Mouse (Mus musculus) megakaryocyte, adult 5-6 weeks (primary cell): Measurements from ENCODE around the gene Vegfa. TPM values are rescaled to one million over a fixed set of nuclear protein-coding genes. Genes with fewer than 3 reads are reported as not detected.
A peak's percentile ranks its signal among the peaks of the same experiment; 100 is the strongest.

Source experiments
- ATAC-seq: 2 replicates; pipeline ENCODE4 v1.8.0; 2016; ENCODE audit warnings: mild to moderate bottlenecking, inconsistent platforms; ENCODE audit not compliant: poor library complexity, severe bottlenecking
- total RNA-seq, 2 experiments: library from RNA; stranded (forward) in 1 of 2; stranded (reverse) in 1 of 2; fragments of 153-499, 151-499 nt in 1 of 2; fragments of 221-1000, 200-1000 nt in 1 of 2; gene quantifications; 2 replicates each; pipeline versions ENCODE4 v1.2.3 to v1.2.4; 2015 to 2017

The Vegfa gene
- total RNA-seq, 2 experiments from 2014 or later: 4.8 to 5.6 TPM

DNA sequence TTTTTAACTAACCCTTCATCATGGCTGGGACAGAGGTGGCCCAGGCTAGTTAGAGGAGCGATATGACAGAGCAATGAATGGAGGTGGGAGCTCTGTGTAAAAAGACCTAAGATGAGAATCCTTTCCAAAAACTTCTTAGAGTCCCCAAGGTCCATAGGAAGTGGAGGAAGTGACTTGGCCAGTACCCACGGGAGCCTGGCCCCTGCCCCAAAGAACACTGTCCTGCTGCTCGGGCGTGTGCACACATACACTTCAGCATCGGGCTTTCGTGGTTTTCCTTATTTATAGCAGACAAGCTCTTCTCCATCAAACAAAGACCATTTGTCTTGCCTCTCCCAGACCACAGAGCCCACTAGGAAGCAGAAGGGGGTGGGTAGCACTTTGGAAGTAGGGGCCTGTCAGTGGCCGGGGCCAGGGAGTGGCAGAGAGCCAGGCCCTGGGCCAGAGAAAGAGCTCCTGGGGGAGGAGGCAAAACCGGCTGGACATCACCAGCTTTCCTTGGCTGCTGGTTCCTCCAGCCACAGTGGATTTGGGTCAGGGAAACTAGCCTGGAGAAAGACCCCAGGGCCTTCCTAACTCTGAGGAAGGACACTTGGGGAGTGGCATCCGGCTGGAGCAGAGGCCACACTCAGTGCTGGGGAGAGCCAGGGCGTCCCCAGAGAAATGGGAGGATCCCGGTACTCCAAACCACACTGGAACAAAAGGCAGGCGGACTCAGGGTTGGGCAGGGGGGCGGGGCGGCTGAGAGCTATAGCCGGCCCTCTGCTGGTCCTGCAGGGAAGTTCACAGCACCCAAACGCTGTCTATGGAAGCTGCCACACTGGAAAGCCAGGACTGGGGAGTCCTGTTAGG is 4.9 kb downstream of the Vegfa start:
- peak; percentile 43; the same call in 1 of the 2 replicates for ATAC-seq

DNA sequence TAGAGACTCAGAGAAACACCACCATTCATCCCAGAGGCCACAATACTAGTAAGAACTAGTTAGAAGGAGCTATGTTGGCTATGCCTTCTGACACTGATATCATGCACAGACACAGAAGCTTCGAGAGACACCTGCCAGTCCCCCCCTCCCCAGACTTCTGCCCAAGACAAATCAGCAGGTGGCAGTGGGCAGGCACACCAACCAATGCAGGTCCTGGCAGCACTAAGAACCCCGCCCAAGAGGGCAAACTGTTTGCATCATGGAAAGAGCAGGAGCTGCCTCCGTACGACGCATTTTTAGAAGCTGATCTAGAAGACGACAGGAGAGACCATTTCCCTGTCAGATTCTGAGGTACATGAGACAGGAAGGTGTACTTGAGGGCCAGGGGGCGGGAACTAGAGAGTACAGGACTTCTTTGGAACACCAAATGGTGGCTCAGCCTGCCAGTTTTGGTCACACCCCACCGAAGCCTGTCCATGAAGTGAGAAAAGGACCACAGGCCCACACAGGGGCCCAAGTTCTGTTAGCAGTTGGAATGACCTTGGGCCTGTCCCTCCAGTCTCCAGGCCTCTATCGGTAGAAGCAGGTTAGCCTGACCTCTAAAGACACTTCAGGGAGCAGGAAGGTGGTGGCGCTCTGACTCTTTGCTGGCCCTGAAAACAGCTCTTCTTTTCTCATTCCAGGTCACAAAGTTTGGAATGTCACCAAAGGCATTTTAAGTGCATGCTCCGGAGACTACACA is 6.1 kb downstream of the Vegfa start:
- no peak for ATAC-seq

DNA sequence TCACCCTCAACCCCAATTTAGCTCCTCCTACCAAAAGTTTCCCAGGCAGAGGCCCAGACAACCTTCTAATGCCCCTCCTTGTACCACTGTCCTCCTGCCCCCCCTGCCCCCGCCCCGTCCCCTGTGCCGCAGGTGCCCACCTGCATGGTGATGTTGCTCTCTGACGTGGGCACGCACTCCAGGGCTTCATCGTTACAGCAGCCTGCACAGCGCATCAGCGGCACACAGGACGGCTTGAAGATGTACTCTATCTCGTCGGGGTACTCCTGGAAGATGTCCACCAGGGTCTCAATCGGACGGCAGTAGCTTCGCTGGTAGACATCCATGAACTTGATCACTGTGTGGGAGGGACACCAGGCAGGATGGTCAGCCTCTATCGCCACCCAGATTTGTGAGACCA is 7.0 kb downstream of the Vegfa start:
- ATAC-seq: no peak

DNA sequence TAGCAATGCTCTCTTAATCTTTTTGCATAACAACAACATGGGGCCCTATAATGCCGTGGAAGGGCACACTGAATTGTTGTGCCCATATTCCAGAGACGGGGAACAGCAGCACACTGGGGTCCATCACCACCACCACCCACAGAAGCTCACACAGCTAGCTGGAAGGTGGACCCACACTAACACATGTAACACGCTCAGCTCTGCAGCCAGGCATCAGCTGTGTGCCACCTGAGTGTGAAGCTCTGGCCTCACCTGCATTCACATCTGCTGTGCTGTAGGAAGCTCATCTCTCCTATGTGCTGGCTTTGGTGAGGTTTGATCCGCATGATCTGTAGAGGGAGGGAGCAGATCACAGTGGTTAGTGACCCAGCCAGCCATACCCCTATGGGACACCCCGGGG is 8.0 kb downstream of the Vegfa start:
- no peak for ATAC-seq

DNA sequence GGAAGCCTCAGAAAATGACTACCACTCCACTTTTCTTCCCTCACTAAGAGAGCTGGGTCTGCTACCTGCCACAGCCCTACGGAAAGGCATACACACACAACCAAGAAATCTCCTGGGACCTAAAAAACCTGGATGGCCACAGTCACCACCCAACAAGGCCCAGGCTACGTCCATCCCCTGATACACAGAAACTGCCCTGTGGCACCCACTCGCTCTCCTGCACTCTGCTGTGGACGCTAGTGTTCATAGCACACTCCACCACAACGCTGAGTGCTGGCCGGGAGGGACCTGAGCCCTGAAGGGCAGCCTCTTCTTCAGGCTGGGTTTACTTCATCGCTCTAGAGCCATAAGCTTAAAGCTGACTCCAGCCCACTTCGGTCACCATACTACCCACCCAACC is 8.6 kb downstream of the Vegfa start:
- no peak for ATAC-seq

DNA sequence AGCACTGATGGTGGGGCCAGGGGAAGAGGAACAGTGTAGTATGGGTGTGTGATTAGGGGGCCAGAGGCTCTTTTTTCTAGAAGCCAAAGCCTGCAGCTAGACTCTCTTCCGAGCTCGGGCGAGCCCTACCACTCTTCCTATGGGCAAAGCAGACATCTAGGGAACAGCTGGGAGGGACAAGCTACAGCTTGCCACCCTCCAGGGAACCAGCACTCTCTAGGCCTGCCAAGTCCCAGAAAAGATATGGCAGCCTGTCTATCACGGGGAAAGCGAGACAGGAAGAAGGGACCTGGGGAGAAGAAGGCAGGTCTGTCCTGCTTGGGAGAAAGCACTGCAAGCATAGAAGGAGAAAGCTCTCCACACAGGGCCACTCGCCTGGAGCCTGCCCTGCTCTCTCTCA is 9.2 kb downstream of the Vegfa start:
- ATAC-seq: no peak

DNA sequence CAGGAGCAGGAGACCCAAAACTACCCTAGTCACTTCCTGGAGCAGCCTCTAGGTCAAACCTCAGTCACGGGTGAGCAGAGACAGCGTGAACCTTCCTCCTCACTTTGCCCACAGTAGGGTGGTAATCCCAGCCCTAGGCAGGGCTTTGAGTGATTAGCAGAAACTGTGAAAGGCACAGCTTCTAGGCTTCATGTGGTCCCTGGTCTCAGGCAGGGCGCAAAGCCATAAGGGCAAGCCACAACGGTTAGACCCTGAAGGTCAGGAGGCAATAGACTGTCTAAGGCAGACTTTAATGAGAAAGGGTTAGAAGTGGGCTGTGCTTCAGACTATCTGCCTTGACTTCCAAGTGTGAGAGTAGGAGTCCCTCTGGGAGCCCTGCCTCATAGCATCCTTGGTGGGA is 9.7 kb downstream of the Vegfa start:
- no peak for ATAC-seq

DNA sequence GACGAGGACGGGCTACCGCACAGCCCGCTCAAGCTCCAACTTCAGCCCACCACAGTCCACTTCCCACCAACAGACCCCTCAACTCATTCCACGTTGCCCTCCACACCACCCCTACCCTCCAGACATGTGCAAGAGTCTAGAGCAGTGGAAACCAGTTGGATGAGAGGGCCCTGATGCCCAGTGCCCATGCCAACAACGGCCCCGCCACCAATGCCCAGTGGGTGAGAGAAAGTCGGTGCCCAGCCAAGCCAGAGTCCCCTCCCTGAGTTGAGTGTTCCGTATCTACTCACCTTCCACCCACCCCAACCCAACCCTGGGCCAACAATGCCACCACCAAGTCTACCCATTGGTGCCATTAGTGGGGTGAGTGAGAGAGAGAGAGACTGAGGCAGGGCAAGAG is 10.4 kb downstream of the Vegfa start:
- ATAC-seq: no peak

DNA sequence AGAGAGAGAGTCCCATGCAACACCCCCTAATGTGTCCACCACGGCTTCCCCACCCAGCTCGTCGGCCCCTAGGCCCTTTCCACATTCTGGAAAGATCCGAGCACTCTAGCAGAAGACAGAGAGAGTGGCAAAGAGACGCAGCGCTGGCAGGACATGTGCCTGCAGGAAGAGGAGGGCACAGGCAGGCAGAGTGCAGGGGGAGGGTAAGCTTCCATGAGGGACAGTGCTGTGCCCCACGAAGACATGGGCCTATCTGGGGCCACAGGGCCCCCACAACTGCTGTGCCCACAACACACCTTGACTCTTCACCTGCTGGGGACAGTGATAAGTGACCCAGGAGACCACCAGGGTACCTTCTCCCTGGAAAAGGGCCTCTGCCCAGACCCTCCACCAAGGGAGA is 11.0 kb downstream of the Vegfa start:
- ATAC-seq: no peak

DNA sequence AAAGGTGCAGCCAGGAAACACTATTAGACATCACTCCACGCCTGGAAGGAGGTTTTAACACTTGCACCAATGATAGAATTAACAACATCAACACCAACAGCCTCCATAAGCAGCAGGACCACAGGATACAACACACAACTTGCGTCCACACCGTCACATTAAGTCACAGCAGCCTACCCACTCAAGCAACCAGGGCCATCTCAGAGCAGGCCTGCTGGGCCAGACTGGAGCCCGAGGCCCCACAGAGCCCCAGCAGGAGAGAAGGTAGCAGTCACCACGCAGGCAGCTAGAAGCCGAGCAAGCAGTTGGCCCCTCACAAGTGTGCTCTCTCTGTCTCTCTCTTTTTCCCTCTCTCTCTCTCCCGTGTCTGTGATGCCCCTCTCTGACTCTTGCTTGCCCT is 11.6 kb downstream of the Vegfa start:
- no peak for ATAC-seq

DNA sequence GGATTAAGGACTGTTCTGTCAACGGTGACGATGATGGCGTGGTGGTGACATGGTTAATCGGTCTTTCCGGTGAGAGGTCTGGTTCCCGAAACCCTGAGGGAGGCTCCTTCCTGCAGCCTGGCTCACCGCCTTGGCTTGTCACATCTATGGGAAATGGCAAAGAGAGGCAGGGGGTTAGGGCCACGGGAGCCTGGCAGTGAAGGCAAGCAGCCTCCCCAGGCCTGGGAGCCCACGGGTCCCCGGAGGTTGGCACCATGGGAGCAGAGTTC is 13.5 kb downstream of the Vegfa start:
- ATAC-seq: no peak

DNA sequence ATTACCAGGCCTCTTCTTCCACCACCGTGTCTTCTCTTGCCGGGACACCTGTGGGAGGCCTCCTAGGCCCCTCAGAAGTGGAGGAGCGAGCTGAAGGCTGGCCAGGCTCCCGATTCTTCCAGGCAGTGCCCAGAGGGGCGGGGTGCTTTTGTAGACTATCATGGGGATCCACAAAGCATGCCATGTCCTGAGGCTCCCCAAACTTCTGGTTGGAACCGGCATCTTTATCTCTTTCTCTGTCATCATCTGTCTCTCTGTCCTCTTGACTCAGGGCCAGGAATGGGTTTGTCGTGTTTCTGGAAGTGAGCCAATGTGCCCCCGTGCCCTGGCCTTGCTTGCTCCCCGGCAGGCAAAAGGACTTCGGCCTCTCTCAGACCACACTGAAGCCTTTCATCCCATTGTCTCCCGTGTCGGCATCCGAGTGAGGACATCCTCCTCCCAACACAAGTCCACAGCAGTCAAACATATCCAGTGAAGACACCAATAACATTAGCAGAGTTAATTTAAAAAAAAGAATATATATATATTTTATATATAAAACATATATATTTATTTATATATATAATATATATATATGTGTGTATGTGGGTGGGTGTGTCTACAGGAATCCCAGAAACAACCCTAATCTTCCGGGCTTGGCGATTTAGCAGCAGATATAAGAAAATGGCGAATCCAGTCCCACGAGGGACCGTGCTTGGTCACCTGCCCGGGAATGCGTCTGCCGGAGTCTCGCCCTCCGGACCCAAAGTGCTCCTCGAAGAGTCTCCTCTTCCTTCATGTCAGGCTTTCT is 14.0 kb downstream of the Vegfa start:
- ATAC-seq: no peak

DNA sequence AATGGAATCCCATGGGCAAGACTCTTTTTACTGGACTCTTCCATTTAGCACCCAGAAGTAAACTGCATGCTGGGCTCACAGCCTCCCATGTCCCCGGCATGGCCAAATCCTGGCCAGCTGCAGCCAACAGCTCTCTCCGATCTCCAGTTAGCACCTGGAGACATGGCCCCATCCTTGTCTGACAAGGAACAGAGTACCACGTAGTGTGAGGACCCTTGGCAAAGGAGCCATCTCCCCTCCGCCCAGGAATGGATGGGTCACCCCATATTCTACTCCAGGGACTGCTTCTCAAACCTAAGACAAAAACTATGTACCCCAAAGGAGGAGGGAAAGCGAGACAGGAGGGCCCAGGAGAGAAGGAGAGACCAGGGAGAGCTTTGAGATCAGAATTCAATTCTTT is 15.6 kb downstream of the Vegfa start:
- ATAC-seq: no peak

DNA sequence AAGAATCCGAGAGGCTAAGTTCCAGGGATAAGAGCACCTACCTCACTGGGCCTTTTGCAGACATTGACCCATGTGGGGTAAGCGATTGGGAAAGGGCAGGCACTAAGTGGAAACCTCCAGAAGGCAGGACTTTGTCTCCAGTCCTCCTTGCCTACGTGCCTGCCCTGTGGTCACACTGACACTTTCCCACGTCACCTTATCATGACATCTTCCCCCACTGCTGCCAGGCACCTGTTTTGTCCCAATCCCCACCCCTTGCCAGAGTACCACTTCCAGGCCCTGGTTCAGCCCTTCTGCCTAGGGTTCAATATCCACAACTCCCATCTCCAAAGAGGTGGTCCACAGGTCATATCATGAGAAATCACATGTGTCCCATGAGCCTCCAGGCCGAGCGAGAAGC is 16.2 kb downstream of the Vegfa start:
- ATAC-seq: no peak

DNA sequence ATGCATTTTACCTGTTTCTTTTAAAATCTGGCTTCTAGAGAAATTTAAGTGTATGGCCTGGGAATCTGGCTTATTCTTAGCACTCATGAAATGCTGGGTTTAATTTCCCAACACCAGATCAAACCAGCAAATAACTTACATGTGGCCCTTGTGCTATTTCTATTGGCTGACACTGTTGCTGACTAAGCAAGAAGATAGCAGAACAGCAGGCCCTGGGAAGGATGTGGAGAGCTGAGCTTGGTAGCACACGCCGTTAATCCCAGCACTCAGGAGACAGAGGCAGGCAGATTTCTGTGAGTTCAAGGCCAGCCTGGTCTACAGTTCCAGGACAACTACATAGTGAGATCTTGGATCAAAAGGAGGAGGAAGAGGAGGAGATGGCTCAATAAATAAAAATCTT is 17.2 kb downstream of the Vegfa start:
- ATAC-seq: no peak

DNA sequence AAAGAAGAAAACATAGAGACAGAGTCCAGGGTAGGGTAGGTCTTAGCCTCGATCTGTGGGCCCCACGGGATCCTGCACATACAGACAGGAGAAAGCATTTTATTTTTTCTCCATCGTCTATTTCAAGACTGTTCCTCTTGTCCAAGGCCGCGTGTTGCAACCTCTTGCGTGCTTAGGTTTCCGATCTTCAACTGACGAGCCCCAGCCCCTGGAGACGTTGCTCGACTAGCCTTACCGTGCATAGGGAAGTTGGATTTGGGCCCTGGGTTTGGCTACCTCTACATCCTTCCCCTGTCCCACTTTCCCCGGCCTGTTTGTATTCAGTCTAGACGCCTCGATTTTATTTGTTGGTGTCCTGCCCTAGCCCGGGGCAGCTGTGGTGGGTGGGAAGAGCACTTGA is 18.6 kb downstream of the Vegfa start:
- ATAC-seq: peak; percentile 92

DNA sequence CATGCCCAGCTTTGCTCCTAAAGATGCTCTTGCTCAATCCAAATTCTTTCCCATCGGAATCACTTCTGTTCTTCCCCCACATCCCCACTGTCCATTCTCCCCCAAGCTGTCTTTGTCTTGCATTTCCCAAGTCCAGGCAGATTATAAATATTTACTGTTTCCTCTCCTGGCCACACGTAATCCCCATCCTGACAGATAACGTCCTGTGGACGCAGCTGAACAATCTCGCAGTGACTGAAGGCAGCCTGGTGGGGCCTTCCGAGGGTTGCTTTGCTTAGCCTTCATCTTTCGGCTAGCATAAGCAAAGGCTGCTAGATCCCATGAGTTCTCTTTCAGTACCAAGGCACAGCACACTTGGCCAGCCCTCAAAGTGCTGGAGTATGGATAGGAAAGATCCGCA is 20.0 kb downstream of the Vegfa start:
- ATAC-seq: no peak

DNA sequence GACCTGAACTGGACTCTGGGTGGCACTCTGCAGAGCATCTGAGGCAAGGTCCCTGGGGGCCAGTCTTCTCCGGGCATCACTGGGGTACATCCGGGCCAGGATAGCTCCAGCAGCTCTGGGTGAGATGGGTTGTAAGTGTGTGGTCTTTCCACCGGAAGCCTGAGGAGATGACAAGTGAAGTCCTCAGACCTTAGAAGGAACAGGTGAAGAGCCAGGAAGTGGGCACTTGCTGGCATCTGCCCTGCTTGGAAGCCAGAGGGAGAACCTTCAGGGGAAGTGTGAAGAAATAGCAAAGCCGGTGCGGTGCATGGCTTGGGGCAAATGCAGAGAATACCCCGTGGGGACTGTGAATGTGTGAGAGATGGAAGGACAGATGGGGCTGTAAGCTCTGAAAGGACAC is 21.7 kb downstream of the Vegfa start:
- peak; percentile 16 for ATAC-seq

DNA sequence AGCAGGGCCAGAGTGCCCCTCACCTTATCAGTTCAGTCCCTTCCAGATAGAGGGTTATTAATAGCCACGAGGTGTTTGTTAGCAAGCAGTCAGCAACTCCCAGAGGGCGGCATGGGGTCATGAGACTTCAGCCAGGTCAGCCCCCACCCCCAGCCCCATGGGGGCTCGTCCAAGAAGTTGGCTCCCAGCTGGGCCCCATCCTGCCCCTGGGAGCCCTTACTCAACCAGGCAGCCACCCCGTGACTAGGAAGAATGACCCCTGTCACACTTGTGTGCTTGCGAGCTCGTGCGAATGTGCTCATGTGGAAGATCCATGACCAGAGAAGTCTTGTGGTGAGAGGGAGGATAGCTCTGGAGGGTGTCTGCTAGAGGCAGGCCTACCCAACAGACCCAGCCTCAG is 23.0 kb downstream of the Vegfa start:
- no peak for ATAC-seq

DNA sequence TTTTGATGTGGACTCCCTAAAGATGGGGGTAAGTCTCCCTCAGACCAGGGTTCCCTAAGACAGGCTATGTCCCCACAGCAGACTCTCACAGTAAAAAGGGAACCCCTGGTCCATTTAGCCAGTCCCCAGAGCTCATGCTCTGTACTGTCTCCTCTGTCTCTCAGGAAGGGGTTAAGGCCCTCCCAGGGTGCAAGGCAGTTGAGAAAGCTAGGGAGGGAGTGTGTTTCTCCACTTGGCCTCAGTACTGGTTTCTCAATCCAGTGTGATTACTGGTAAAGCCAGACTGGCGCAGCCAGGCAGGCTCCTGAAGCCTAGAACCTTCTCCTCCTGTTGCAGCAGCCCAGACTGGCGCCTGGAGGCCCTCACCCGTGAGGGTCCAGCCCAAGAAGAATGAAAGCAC is 26.7 kb downstream of the Vegfa start:
- ATAC-seq: peak; percentile 86

DNA sequence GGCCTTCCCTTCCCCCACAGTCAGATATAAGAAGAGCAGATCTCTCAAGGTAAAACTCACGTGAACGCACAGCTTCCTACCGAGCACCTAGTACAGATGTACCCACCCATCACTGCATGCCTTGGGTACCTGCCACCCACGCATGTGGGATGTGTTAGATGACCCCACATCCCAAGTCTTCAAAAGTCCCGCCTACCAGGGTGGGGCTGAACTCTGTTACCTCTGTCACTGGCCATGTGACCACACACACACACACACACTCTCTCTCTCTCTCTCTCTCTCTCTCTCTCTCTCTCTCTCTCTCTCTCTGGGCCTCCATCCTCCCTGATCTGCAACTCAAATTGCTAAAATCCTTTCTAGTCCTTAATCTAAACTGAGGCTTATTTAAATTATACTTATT is 27.7 kb downstream of the Vegfa start:
- no peak for ATAC-seq
